Mouse (Mus musculus) myocyte (in vitro differentiated cells): ENCODE data around the gene Cfd. TPM values are rescaled to one million over a fixed set of nuclear protein-coding genes. Genes with fewer than 3 reads are reported as not detected.

ENCODE experiments used
- H3K27me3 ChIP-seq: one replicate; pipeline ENCODE4 v1.6.1; 2011; ENCODE audit not compliant: control insufficient read depth, insufficient read depth, insufficient read length
- H3K36me3 ChIP-seq: one replicate; pipeline ENCODE4 v1.6.1; 2011; ENCODE audit not compliant: control insufficient read depth, insufficient read depth
- H3K4me2 ChIP-seq: one replicate; pipeline ENCODE4 v1.6.1; 2011; ENCODE audit warnings: low read depth, control low read depth
- H3K4me3 ChIP-seq: one replicate; pipeline ENCODE4 v1.5.1; 2011; ENCODE audit warnings: mild to moderate bottlenecking, control low read depth, moderate library complexity
- H3K79me2 ChIP-seq: one replicate; pipeline ENCODE4 v1.6.1; 2011; ENCODE audit not compliant: control insufficient read depth, insufficient read depth
- H3ac ChIP-seq: one replicate; pipeline ENCODE4 v1.6.1; 2011; ENCODE audit not compliant: control insufficient read depth, insufficient read length
- CEBPB ChIP-seq: IDR thresholded peaks from 2 replicates; pipeline ENCODE4 v1.6.1; 2011; ENCODE audit warnings: mild to moderate bottlenecking, moderate library complexity; ENCODE audit not compliant: poor library complexity, insufficient read depth, severe bottlenecking
- E2F4 ChIP-seq: IDR thresholded peaks from one replicate; pipeline ENCODE4 v1.6.1; 2011; ENCODE audit warnings: mild to moderate bottlenecking, control low read depth, moderate library complexity; ENCODE audit not compliant: insufficient read depth
- MAX ChIP-seq: IDR thresholded peaks from one replicate; pipeline ENCODE4 v1.6.1; 2011; ENCODE audit warnings: low read depth, mild to moderate bottlenecking, control low read depth
- MYOD1 ChIP-seq, 3 experiments: IDR thresholded peaks; one replicate each; pipeline ENCODE4 v1.6.1; 2011; ENCODE audit warnings: control low read depth in 2 of 3, low read depth in 2 of 3, mild to moderate bottlenecking in 2 of 3, moderate library complexity in 1 of 3; ENCODE audit not compliant: insufficient read length in 2 of 3, control insufficient read depth in 1 of 3
- MYOG ChIP-seq, 3 experiments: IDR thresholded peaks; one replicate each; pipeline ENCODE4 v1.6.1; 2011; ENCODE audit warnings: control low read depth in 2 of 3, low read depth in 2 of 3, mild to moderate bottlenecking in 2 of 3; ENCODE audit not compliant: insufficient read length in 2 of 3, control insufficient read depth in 1 of 3, insufficient read depth in 1 of 3
- POLR2A ChIP-seq: IDR thresholded peaks from one replicate; pipeline ENCODE4 v1.6.1; 2011; ENCODE audit warnings: low read depth, mild to moderate bottlenecking, control low read depth, moderate library complexity; ENCODE audit not compliant: insufficient read length
- POLR2AphosphoS2 ChIP-seq: IDR thresholded peaks from one replicate; pipeline ENCODE4 v1.6.1; 2011; ENCODE audit warnings: low read depth, control low read depth; ENCODE audit not compliant: insufficient read length
- REST ChIP-seq: IDR thresholded peaks from one replicate; pipeline ENCODE4 v1.6.1; 2011; ENCODE audit warnings: mild to moderate bottlenecking, control low read depth, moderate library complexity; ENCODE audit not compliant: insufficient read depth, insufficient read length
- SRF ChIP-seq: IDR thresholded peaks from one replicate; pipeline ENCODE4 v1.6.1; 2011; ENCODE audit warnings: low read depth; ENCODE audit not compliant: control insufficient read depth, insufficient read length
- TCF12 ChIP-seq: IDR thresholded peaks from one replicate; pipeline ENCODE4 v1.6.1; 2011; ENCODE audit warnings: mild to moderate bottlenecking, control low read depth; ENCODE audit not compliant: poor library complexity, insufficient read depth, severe bottlenecking
- TCF3 ChIP-seq: IDR thresholded peaks from one replicate; pipeline ENCODE4 v1.6.1; 2011; ENCODE audit warnings: low read depth, control low read depth; ENCODE audit not compliant: insufficient read length
- USF1 ChIP-seq: IDR thresholded peaks from one replicate; pipeline ENCODE4 v1.6.1; 2011; ENCODE audit warnings: low read depth, mild to moderate bottlenecking, control low read depth, moderate library complexity
- polyA plus RNA-seq: library from polyadenylated mRNA; unstranded; fragments of >200 nt; fragmentation: generic; extraction: Trizol; gene quantifications from one replicate; pipeline ENCODE4 v1.2.1, GENCODE M21; 2012; ENCODE audit warnings: missing spikeins

Gene Cfd
- polyA plus RNA-seq, 1 experiment, result not detected

- Histone ChIP-seq H3K27me3 (no peaks in the 10 kb centered on the region), H3K79me2 (no peaks in the 10 kb centered on the region), H3ac (no peak overlapping the region), H3K4me2 (no peak overlapping the region), H3K4me3 (no peak overlapping the region), H3K36me3 (no peaks in the 10 kb centered on the region)
- TF ChIP-seq E2F4 (no peak), USF1 (no peak), TCF12 (no peak), CEBPB (no peak), MYOG (IDR thresholded peaks at IDR 0.05; ENCODE audit: control insufficient read depth in 1 of 3, insufficient read depth in 1 of 3, insufficient read length in 2 of 3, low read depth in 2 of 3) (peak in 2 of 3 experiments; percentile 72 to 76), REST (no peak), MYOD1 (IDR thresholded peaks at IDR 0.05; ENCODE audit: control insufficient read depth in 1 of 3, insufficient read length in 2 of 3, low read depth in 2 of 3) (peak in 2 of 3 experiments; percentile 39 to 62), TCF3 (peak; percentile 16), MAX (no peak), SRF (no peak), POLR2AphosphoS2 (no peak), POLR2A (no peak)
These were observed 6.2 kb downstream of the Cfd start for GRCm38 (mm10) chr10:79896814-79897213.

GRCm38 (mm10) chr10:79897316-79898245, 6.9 kb downstream of the Cfd start:
- no peaks in the 10 kb centered on the region for H3K36me3 ChIP-seq
- H3ac ChIP-seq, result no peak overlapping the region
- no peaks in the 10 kb centered on the region for H3K79me2 ChIP-seq
- TF ChIP-seq MYOG (IDR thresholded peaks at IDR 0.05; ENCODE audit: control insufficient read depth in 1 of 3, insufficient read depth in 1 of 3, insufficient read length in 2 of 3, low read depth in 2 of 3) (peak in 1 of 3 experiments; percentile 13), TCF12 (no peak)
- no peak overlapping the region for H3K4me3 ChIP-seq
- H3K4me2 ChIP-seq, result no peak overlapping the region
- H3K27me3 ChIP-seq, result no peaks in the 10 kb centered on the region

- Histone ChIP-seq H3K79me2 (no peaks in the 10 kb centered on the region), H3K4me2 (no peak overlapping the region)
- peak in 2 of 3 experiments; percentile 81 to 82 for TF ChIP-seq MYOD1 (IDR thresholded peaks at IDR 0.05; ENCODE audit: control insufficient read depth in 1 of 3, insufficient read length in 2 of 3, low read depth in 2 of 3)
- TF ChIP-seq REST, result no peak
- TF ChIP-seq MYOG (IDR thresholded peaks at IDR 0.05; ENCODE audit: control insufficient read depth in 1 of 3, insufficient read depth in 1 of 3, insufficient read length in 2 of 3, low read depth in 2 of 3), result peak in 2 of 3 experiments; percentile 42 to 49
- no peak for TF ChIP-seq MAX
These were observed 10.3 kb downstream of the Cfd start for GRCm38 (mm10) chr10:79900951-79901410.

GRCm38 (mm10) chr10:79906712-79907111, 16.1 kb downstream of the Cfd start:
- no peak overlapping the region for H3K4me2 ChIP-seq
- H3K27me3 ChIP-seq, result no peaks in the 10 kb centered on the region
- no peak overlapping the region for H3ac ChIP-seq
- H3K36me3 ChIP-seq, result peaks cover 4% of the 10 kb centered on the region
- H3K4me3 ChIP-seq, result no peak overlapping the region
- no peaks in the 10 kb centered on the region for H3K79me2 ChIP-seq
- TF ChIP-seq TCF12 (no peak), POLR2A (no peak), MYOG (IDR thresholded peaks at IDR 0.05; ENCODE audit: control insufficient read depth in 1 of 3, insufficient read depth in 1 of 3, insufficient read length in 2 of 3, low read depth in 2 of 3) (no peak), POLR2AphosphoS2 (no peak), E2F4 (no peak), REST (no peak), MAX (no peak), TCF3 (no peak), USF1 (no peak), CEBPB (no peak), SRF (no peak), MYOD1 (IDR thresholded peaks at IDR 0.05; ENCODE audit: control insufficient read depth in 1 of 3, insufficient read length in 2 of 3, low read depth in 2 of 3) (no peak)

More at GRCm38 (mm10) chr10:79900951-79901410, 10.3 kb downstream of the Cfd start:
- peaks cover 4% of the 10 kb centered on the region for H3K36me3 ChIP-seq
- no peaks in the 10 kb centered on the region for H3K27me3 ChIP-seq
- no peak overlapping the region for H3ac ChIP-seq
- H3K4me3 ChIP-seq, result no peak overlapping the region

- H3K4me2 ChIP-seq, result no peak overlapping the region
- no peaks in the 10 kb centered on the region for H3K79me2 ChIP-seq
- H3K4me3 ChIP-seq, result no peak overlapping the region
- H3ac ChIP-seq, result no peak overlapping the region
- TF ChIP-seq POLR2AphosphoS2 (no peak), E2F4 (no peak), SRF (no peak), MYOD1 (IDR thresholded peaks at IDR 0.05; ENCODE audit: control insufficient read depth in 1 of 3, insufficient read length in 2 of 3, low read depth in 2 of 3) (no peak), MAX (no peak)
- H3K36me3 ChIP-seq, result peaks cover 4% of the 10 kb centered on the region
- no peaks in the 10 kb centered on the region for H3K27me3 ChIP-seq
These were observed 16.8 kb downstream of the Cfd start for GRCm38 (mm10) chr10:79907415-79907814.
